Mouse (Mus musculus) intestine, embryonic 14.5 days (tissue): Measurements from ENCODE around the gene Gm26992. TPM values are rescaled to one million over a fixed set of nuclear protein-coding genes. Genes with fewer than 3 reads are reported as not detected.

Experiments used
- ATAC-seq: fragments of 200-750 bp; cut with Nextera tagmentation; replicated peaks from 2 replicates; pipeline ENCODE4 v1.8.0; 2017; ENCODE audit warnings: low read depth, moderate number of reproducible peaks, moderate TSS enrichment, moderate library complexity; ENCODE audit not compliant: low FRiP score, low TSS enrichment
- DNase-seq: peaks from one replicate; pipeline ENCODE4 v3.0.0-alpha.2; 2018; ENCODE audit warnings: low spot score
- H3K27ac ChIP-seq: fragments of 300-500 bp; sonication (generic); 2 replicates; pipeline ENCODE4 v1.5.1; 2014; ENCODE audit warnings: low read depth, mild to moderate bottlenecking, control low read depth
- H3K27me3 ChIP-seq: fragments of 300-500 bp; sonication (generic); replicated peaks from 2 replicates; pipeline ENCODE4 v1.6.1; 2014; ENCODE audit warnings: low read length, control low read depth; ENCODE audit not compliant: control insufficient read depth, insufficient read depth
- H3K36me3 ChIP-seq: fragments of 300-500 bp; sonication (generic); 2 replicates; pipeline ENCODE4 v1.6.1; 2014; ENCODE audit warnings: low read length, control low read depth; ENCODE audit not compliant: control insufficient read depth, insufficient read depth
- H3K4me1 ChIP-seq: fragments of 300-500 bp; sonication (generic); replicated peaks from 2 replicates; pipeline ENCODE4 v1.6.1; 2014; ENCODE audit warnings: low read length, control low read depth, mixed read lengths; ENCODE audit not compliant: control insufficient read depth, insufficient read depth
- H3K4me2 ChIP-seq: fragments of 300-500 bp; sonication (generic); 2 replicates; pipeline ENCODE4 v1.6.1; 2014; ENCODE audit warnings: low read length
- H3K4me3 ChIP-seq: fragments of 300-500 bp; sonication (generic); 2 replicates; pipeline ENCODE4 v1.5.1; 2014; ENCODE audit warnings: low read depth, low read length, control low read depth, mixed read lengths
- H3K9ac ChIP-seq: fragments of 300-500 bp; sonication (generic); 2 replicates; pipeline ENCODE4 v1.6.1; 2014; ENCODE audit warnings: mild to moderate bottlenecking, low read length
- H3K9me3 ChIP-seq: fragments of 300-500 bp; sonication (generic); 2 replicates; pipeline ENCODE4 v1.6.1; 2016; ENCODE audit warnings: low read length, control low read depth; ENCODE audit not compliant: control insufficient read depth
- WGBS: fragments of 180-500 bp; shearing (Covaris S2); extraction: QIAGEN DNeasy Blood & Tissue Kit; methylation state at CpG from one replicate; pipeline ENCODE4 v1.1.7; 2014; 5-methylcytosine and 5-hydroxymethylcytosine counted together
- polyA plus RNA-seq: library from polyadenylated mRNA; unstranded; fragments of >200 nt; fragmentation: Nextera tagmentation; extraction: Ambion mirVana; gene quantifications from 2 replicates; pipeline ENCODE4 v1.2.1, GENCODE M21; 2014

Gm26992 gene
- polyA plus RNA-seq, 1 experiment from 2014 or later: not detected

DNA sequence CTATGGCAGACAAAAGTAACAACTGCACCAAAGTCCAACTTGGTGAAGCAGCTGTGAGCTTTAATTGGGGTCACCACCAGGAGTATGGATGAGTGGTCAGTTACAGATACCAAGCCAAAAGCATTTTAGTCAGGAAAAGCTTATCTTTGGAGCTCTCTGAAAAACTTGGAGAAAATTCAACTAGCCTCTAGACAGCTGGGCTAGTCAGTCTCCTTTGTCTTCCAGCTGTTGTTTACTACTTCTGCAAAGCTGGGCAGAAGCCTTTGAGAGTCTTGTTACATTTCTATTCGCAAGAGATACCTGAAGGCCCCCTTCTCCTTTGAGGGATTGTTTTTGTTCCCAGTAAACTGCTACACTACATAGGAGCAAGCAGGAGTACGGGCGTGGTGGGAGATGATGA is 97.7 kb downstream of the Gm26992 start:
- 71% methylated on average over 3 of the region's 3 CpGs for WGBS
- Histone ChIP-seq H3K9ac (no peak overlapping the region), H3K27ac (no peak overlapping the region), H3K4me3 (no peak overlapping the region), H3K36me3 (no peaks in the 10 kb centered on the region), H3K4me2 (no peak overlapping the region), H3K4me1 (no peaks in the 10 kb centered on the region), H3K9me3 (no peaks in the 10 kb centered on the region), H3K27me3 (no peaks in the 10 kb centered on the region)
- no peak for DNase-seq
- no peak for ATAC-seq

DNA sequence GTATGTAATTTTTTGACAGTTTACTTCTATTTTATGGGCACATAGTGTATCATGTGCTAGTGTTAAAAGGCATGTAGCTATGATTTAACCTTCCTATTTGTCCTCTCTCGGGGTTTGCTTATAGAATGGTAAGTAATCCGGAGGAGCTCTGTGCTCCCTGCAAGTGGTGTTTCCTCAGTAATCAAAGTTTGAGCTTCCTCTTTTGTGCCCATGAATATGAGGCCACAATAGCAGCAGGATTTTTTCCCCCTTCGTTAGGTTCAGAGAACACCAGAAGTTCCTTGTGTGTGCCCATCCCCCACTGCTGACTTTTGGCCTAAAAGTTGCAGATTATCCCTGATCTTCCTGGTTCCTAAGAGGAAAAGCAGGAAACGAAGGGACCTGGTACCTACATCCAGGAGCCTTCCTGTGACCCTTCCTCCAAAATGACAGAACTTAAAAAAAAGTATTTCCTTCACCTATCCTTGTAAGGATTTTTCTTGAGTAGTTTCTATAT is 99.5 kb downstream of the Gm26992 start:
- Histone ChIP-seq H3K27ac (no peak overlapping the region), H3K4me3 (no peak overlapping the region), H3K9me3 (no peaks in the 10 kb centered on the region), H3K36me3 (no peaks in the 10 kb centered on the region), H3K4me1 (no peaks in the 10 kb centered on the region), H3K27me3 (no peaks in the 10 kb centered on the region), H3K4me2 (no peak overlapping the region), H3K9ac (no peak overlapping the region)
- 68% methylated on average over 4 of the region's 4 CpGs for WGBS
- DNase-seq (no peak), ATAC-seq (no peak)

GRCm38 (mm10) chrX:103529185-103529584 is 107.4 kb downstream of the Gm26992 start:
- H3K4me3 ChIP-seq: peak overlapping the region; percentile 16; the same call in 1 of the 2 replicates
- H3K4me2 ChIP-seq: peak overlapping the region; percentile 45
- WGBS: 2% methylated on average over 22 of the region's 23 CpGs
- no peaks in the 10 kb centered on the region for H3K9me3 ChIP-seq
- DNase-seq: peak; percentile 78
- H3K4me1 ChIP-seq: no peaks in the 10 kb centered on the region
- ATAC-seq: peak; percentile 82; the same call in 1 of the 2 replicates
- no peaks in the 10 kb centered on the region for H3K36me3 ChIP-seq
- H3K27me3 ChIP-seq: no peaks in the 10 kb centered on the region
- no peak overlapping the region for H3K27ac ChIP-seq
- no peak overlapping the region for H3K9ac ChIP-seq

Other genes starting within 250 kb of the Gm26992 start
- gene Nap1l2, start 235.4 kb upstream of the Gm26992 start, polyA plus RNA-seq: 3.0 and 4.5 TPM in 2 replicates
- not detected in 2 replicates for gene Cdx4, start 100.6 kb upstream of the Gm26992 start, polyA plus RNA-seq
- gene Chic1, start 65.5 kb upstream of the Gm26992 start, polyA plus RNA-seq: 6.0 and 6.1 TPM in 2 replicates
- gene Tsx, start 7.5 kb upstream of the Gm26992 start, polyA plus RNA-seq: 0.38 and 0.77 TPM in 2 replicates
- gene Zcchc13, start 208.6 kb downstream of the Gm26992 start, polyA plus RNA-seq: not detected in 2 replicates